Mouse (Mus musculus) frontal cortex, postnatal 10 days (tissue): ENCODE results near the gene Fezf1.

Experiments
- DNase-seq, 2 experiments: peaks; one replicate each; pipeline ENCODE4 v3.0.0; 2022; ENCODE audit warnings: low spot score in 2 of 2, mixed read lengths in 1 of 2

Fezf1 gene

GRCm38 (mm10) chr6:23247512-23248312 lies 450 bp downstream of the Fezf1 start:
- no peak for DNase-seq

DNA sequence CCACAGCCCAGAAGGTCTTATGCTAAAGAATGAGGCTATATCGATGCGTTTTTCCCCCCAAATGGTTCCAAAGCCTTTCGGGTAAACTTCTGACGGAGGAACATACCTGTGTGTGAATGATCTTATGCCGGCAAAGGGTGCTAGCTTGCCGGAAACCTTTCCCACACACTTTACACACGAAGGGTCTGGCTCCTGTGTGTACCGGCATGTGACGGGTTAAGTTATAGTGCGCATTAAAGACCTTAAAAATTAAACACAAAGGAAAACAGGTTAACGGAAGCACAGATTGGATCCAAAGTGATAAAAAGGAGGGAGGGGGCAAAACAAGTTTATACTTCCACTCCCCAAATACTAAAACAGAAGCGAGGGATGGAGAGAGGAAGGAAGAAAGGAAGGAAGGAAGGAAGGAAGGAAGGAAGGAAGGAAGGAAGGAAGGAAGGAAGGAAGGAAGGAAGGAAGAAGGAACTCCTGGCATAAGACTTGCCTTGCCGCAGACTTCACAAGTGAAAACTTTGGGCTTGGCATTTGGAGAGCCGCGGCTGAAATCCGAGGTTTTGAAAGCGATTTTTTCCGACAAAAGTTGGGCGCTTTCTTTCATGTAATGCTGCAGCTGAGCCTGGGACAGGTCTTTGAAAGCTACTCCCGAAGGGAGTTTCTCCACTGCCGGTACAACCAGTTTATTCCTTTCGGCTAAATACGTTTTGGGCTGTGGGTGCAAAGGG lies 1.2 kb downstream of the Fezf1 start:
- DNase-seq: no peak

DNA sequence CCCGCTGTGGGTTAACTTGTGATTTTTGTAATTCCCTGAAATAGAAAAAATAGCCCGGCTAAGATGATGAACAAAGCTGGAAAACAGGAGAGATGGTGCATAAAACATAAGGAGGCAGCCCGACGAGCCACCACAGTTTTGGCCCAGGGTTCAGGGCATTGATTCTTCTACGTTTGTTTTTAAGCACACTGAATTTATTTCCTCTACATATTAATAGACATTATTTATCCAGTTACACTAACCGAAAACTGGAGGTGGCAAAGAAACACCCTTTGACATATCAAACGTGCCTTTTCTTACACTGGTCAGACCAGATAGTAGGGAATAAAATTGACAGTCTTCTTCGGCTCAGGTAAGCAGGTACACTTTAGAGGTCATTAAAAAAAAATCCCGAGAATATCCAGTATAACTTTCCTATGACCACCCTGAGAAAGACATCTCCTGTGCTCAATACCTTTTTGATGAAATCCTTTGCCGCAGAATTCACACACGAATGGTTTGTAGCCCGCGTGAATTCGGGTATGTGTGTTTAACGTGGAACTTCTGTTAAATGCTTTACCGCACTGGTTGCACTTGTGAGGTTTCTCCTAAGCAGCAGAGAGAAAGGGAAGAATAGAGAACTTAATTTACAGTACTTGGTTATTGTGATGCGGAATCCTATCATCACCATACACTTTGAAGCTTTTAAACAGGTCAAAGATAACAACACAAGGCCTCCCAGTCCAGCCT lies 1.9 kb downstream of the Fezf1 start:
- DNase-seq: no peak

- DNase-seq: no peak
Observed at GRCm38 (mm10) chr6:23245545-23246011, 2.6 kb downstream of the Fezf1 start.

- no peak for DNase-seq
Observed at GRCm38 (mm10) chr6:23245121-23245520, 3.0 kb downstream of the Fezf1 start.

GRCm38 (mm10) chr6:23243821-23244760 lies 4.1 kb downstream of the Fezf1 start:
- no peak for DNase-seq

DNA sequence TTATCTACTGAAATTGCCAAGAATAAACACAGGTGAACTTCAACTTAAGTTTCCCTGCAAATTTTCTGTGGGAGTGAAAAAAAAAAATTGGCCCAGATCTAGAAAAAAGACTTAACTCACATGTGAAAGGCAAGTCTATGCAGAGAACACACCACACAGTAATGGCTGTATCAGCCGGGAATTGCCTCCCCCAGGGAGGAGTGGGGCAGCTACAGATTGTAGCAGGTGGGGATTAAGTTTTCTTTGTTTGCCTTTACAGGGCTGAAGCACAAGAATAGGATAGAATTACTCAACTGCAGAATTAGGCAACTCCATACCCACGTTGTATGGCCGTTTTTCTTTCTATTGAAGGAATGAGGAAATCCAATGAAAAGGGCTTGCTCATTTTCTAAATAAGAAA lies 36.7 kb downstream of the Fezf1 start:
- no peak for DNase-seq

- DNase-seq: no peak
Observed at GRCm38 (mm10) chr6:23207791-23208190, 40.4 kb downstream of the Fezf1 start.

DNA sequence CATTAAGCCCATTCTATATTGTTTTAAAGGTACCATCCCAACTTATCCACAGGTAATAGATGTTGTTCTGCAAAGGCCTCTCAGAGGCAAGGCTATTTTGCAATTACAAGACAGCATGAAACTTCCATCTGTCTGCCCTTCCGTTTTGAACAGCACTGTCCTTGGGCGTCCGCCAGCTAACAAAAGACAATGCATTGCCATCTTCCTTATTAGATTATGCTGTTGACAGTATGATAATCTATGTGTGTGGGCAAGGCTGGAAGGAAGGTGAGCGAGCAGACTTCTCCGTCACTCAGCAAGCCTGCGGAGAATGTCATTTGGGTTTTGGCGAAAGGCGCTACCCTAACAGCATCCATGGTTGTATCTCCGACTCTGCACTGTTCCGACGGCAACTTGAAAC lies 45.5 kb downstream of the Fezf1 start:
- no peak for DNase-seq
